Mouse (Mus musculus): Measurements from ENCODE around the gene Vamp2.

Vamp2 gene

DNA sequence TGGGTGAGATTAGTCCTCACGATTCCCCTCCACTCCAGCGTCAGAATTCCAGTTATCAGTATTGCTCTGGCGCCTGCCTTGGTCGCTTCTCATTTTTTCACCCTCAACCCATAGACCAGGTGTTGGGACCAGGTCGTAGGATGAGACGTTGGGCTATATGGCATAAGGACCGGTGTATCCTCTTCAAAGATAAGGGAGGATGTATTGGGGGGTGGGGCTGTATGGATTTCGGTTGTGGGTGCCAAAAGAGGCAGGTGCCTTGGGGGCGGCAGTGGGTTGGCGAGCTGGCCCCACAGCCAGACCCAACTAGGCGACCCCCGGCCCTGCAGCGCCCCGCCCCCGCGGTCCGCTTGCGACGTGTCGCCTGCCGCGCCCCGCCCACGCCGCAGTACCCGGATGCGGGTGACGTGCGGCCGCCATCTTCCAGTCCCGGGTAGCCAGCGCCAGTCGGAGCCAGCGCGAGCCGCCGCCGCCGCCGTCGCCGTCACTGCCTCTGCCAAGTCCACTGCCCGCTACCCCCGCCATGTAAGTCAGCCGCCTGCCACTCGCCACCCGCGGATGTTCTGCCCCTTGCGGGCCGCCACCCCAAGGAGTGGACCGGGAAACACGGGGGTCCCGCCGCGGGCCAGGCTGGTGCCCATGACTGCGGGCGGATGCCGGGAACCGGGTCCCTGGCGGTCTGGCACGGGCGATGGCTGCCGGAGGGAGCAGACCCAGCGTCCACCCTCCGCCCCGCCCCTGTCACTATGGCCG is at the start of gene Vamp2:
TSS of gene Vamp2 (plus strand) at position 388 of the 753 bp plus-strand sequence.
- in situ Hi-C loops (cut with MboI; ENCODE audit: low sequenced_read_pairs): no loop called here

DNA sequence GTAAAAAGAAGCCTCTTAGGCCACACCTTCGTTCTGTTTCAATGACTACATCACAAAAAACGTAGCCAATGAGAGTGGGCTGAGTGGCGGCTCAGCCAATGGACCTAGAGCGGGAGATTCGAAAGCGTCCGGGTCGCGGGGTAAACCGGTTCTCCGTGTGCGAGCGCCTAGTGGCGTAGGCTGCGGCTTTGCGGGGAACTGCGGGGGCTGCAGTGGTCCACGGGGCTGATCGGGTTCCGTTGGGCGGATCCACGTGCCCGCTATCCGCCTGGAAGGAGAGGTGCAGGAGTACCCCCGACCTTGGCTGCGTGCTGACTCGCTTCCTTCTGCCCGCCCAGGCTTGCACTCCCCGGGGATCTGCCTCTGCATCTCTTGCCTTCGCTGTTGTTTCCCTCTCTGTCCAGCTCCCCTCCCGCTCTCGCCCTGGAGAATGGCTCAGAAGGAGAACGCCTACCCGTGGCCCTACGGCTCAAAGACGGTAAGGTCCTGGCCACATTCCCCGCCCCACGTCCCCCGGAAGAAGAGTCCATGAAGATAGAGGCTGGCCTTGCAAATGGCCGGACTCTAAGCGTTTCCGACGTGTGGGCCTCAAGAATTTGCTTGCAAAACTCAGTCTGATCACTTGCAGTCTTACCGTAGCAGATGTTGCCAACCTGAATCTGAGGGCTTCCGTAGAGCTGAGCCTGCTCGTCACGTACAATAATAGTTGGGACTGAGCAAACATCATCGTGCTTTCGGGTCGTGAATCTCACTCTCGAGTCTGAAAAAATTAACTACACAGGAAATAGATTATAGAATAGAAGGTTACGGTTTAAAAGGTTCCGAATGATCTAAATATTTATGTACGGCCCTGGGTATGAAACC is 42.5 kb upstream of the Vamp2 start, which contains the start of gene Aurkb:
TSS of gene Aurkb (plus strand) at position 117 of the 864 bp plus-strand sequence.
- in situ Hi-C loops (cut with MboI; ENCODE audit: low sequenced_read_pairs): no loop called here

DNA sequence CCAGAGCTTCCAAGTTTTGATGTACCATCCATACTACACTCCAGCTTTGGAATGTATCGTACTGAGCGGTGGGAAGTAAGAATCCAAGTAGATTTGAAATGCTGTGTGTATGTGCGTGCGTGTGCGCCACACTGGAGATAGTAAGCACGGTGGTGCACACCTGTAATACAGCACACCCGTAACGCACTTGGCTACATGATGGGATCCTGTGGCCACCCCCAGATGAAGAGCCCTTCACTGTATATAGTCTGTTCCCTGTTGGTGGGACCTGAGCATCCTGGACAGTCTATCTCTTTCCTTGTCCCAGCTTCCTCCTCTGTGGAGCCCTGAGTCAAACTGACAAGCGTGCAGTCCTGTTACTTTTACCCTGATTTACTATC is 41.9 kb upstream of the Vamp2 start:
- in situ Hi-C loops (cut with MboI; ENCODE audit: low sequenced_read_pairs): no loop called here

DNA sequence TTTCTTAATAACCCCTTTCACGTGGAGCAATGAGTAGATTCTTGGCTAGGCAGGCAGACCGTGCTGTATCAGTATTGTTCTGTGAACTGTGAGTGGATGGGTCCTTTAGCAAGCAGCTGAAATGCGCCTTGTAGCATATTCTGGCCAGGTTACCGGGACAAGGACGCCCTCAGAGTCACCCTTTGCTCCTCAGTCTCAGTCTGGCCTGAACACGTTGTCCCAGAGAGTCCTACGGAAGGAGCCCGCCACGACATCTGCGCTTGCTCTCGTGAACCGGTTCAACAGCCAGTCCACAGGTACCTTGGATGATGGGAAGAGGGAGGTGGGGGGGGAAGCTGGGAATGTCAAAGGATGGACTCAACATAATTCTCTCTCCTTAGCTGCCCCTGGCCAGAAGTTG is 40.7 kb upstream of the Vamp2 start:
- in situ Hi-C loops (cut with MboI; ENCODE audit: low sequenced_read_pairs): no loop called here

DNA sequence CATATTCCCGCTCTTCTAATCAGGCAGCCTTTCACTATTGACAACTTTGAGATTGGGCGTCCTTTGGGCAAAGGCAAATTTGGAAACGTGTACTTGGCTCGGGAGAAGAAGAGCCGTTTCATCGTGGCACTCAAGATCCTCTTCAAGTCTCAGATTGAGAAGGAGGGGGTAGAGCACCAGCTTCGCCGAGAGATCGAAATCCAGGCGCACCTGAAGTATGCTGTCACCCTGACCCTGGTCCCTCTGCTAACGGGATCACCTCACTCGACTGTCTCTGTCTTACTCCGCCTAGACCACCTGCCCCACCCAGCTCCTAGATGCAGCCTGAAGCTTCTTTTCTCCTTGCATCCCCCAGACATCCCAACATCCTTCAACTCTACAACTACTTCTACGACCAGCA is 40.1 kb upstream of the Vamp2 start:
- in situ Hi-C loops (cut with MboI; ENCODE audit: low sequenced_read_pairs): no loop called here

DNA sequence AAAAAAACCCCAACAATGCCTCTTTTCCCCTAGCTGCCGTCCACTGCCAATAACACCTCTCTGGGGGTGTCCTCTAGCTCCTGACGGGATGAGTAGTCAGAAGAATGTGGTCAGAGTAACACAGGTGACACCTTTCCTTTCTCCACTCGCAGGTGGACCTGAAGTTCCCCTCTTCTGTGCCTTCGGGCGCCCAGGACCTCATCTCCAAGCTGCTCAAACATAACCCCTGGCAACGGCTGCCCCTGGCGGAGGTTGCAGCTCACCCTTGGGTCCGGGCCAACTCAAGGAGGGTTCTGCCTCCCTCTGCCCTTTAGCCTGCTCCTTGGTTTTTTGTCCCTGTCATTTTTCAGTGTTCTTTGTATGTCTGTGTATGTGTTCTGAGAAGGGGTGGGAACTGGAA is 37.5 kb upstream of the Vamp2 start:
- in situ Hi-C loops (cut with MboI; ENCODE audit: low sequenced_read_pairs): no loop called here

DNA sequence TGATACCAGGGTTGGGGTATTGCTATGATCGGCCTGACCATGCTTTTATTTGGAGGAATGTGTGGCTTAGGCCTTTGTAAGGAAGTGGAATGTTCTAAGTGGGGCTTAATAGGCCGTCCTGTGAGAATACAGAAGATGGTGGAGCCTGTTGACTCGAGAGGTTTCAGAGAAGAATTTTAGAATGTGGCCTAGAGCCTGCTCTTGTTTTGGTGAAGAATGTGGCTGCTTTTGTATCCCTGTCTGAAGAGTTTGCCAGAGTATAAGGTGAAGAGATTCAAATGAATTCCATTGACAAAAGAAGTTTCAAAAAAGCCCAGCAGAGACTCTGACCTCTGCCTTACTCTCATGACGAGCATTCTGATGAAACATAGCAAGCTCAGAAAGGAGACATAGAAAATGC is 36.5 kb upstream of the Vamp2 start:
- in situ Hi-C loops (cut with MboI; ENCODE audit: low sequenced_read_pairs): no loop called here

DNA sequence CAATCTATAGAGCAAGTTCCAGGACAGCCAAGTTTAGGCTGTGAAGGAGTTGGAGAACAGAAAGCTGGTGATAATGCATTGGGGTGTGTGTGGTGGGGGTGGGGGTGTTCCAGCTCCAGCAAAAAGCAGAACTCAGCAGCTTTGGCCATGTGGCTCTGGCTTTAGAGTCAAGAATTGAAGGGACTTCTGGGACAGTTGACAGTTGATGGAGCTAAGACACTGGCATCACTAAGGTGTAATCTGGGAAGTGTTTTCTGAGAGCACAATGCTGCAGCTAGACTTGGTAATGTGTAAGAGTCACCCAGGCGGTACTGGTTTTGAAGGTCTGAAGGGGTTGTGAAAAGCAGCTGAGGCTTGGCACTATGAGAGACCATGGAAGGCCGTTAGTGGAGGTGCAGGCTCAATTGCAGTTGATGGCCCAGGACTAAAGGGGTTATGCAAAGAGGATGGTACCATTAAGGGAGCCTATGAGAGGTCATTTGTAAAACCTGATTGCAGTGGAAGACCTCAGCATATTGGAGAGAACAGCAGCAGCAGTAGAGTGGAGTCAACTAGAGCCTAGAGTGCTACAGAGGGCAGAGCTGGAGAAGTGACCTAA is 35.4 kb upstream of the Vamp2 start:
- in situ Hi-C loops (cut with MboI; ENCODE audit: low sequenced_read_pairs): no loop called here

DNA sequence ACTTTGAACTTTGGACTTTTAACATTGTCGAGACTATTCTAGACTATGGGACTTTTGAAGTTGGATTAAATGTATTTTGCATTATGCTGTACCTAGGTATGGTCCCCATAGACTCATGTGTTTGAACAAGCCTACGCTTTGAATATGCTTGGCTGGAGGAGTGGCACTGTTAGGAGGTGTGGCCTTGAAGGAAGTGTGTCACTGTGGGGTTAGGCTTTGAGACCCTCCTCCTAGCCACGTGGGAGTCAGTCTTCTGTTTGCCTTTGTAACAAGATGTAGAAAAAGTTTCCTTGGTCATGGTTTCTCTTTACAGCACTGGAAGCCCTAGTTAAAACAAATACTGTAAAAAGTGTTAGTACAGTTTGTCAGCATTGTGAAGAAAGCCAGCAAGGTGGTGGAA is 34.4 kb upstream of the Vamp2 start:
- in situ Hi-C loops (cut with MboI; ENCODE audit: low sequenced_read_pairs): no loop called here

DNA sequence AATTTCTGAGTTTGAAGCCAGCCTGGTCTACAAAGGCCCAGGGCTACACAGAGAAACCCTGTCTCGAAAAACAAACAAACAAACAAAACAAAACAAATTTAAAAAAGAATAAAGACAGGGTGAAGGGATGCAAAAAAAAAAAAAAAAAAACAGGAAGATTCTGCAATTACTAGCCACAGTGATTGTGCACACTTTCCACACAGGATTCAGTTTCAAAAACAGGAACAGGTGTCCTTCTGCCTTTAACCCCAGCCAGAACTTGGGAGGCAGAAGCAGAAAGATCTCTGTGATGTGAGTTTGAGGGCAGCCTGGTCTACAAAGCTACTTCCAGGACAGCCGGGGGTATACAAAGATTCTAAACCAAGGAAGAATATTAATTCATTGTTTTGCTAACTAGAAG is 30.0 kb upstream of the Vamp2 start:
- in situ Hi-C loops (cut with MboI; ENCODE audit: low sequenced_read_pairs): no loop called here

DNA sequence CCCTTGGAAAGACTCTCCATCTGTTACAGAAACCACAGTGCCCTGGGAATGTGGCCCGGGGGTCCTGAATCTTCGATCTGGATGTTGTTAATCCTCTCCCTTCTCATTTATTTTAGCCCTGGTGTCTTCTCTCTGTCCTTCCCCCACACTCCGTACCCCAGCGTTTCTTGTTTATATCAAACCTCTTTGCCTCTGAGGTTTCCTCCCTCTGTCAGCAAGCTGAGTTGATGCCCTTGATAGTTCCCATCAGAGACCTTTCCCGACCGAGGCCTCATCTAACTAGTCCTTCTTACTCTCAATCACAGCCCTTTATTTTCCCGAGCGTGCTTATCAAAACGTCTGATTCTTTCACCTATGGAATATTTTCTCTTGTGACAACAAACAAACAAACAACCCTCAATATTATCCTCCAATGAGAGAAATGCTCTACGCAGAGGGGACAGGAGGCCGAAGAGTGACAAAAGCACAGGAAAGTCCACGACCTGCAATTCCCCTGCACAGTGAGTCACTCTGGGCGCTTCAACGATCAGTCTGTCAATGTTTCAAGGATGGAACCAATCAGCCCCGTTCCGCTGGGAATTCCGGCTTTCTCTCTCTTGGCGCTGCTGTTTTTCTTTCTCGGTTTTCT is 29.4 kb upstream of the Vamp2 start:
- in situ Hi-C loops (cut with MboI; ENCODE audit: low sequenced_read_pairs): no loop called here

DNA sequence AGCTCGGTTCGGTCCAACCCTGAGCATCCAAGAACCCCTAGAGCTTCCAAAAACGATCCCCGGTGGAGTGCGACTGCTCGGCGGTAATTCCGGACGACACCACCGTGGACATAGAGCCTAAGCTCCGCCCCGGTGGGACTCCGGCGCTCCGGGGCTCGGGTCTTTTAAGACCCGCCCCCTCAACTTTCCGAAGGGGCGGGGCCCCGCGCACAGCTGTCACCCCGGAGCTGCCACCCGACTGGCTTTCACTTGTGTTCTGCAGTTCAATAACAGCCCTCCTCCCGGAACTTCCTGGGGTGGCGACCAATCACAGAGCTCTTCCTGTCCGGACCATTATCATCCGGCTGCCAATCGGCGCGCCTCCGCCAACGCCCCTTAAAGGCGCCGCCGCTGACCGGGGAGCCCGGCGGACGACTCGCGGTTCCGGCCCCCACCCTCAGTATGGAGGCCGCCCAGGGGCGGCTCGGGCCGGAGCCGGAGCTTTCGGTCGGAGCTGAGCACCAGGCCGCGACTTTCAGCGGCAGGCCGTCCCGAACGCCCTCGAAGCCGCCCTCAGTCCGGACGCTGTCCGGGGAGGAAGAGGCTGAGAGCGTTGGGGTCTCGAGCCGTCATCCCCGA is 28.8 kb upstream of the Vamp2 start, which contains the start of gene Borcs6:
TSS of gene Borcs6 (plus strand) at position 361 of the 618 bp plus-strand sequence.
- in situ Hi-C loops (cut with MboI; ENCODE audit: low sequenced_read_pairs): no loop called here

DNA sequence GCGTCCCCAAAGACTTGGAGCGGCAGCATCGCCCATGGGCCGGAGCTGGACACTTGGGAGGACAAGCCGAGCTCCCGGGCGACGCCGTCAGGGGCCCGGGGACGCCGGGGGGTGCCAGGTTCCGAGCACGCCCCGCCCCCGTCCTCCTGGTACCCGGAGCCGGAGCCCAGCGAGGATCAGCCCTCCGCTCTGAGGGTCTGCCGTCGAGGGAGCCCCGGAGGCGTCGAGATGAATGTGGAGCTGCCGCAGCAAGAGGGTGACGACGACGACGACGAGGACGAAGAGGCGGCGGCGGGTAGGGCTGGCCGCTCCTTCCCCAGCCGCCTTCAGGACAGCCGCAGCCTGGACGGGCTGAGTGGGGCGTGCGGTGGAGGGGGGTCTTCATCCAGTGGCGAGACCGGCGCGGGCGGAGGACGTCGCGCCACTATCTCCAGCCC is 28.3 kb upstream of the Vamp2 start:
- in situ Hi-C loops (cut with MboI; ENCODE audit: low sequenced_read_pairs): no loop called here

DNA sequence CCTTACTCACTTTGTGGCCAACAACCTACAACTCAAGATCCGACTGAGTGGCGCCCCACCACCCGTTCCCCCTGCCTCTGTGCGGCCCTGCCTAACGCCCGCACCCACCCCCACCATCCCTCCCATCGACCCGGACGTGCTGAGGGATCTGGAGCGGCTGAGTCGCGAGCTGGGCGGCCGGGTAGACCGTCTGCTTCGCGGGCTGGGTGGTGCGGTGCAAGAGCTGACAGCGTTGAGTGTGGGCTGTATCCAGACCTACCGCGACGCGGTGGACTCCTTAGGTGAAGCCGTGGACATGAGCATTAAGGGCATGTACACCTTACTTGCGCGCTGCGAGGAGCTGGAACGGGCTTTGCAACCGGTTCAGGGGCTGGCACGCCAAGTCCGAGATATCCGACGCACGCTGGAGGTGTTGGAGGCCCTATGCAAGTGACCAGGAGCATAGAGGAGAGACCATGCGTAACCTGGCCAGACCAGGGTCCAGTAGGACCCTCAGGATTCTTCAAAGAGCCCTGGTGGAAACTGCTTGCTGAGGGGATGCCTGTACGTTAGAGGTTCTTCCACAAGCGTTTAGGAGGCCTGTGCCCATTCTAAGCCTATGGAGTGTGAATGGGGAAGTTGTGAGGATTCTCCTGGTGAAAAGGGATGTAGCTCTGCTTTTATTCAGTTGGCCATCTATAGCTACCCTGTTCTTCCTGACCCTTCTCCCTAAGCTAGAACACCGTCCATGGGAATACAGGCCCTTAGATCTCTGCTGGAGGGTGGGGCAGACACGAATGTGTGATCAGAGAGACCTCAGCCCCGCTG is 27.6 kb upstream of the Vamp2 start:
- in situ Hi-C loops (cut with MboI; ENCODE audit: low sequenced_read_pairs): no loop called here

DNA sequence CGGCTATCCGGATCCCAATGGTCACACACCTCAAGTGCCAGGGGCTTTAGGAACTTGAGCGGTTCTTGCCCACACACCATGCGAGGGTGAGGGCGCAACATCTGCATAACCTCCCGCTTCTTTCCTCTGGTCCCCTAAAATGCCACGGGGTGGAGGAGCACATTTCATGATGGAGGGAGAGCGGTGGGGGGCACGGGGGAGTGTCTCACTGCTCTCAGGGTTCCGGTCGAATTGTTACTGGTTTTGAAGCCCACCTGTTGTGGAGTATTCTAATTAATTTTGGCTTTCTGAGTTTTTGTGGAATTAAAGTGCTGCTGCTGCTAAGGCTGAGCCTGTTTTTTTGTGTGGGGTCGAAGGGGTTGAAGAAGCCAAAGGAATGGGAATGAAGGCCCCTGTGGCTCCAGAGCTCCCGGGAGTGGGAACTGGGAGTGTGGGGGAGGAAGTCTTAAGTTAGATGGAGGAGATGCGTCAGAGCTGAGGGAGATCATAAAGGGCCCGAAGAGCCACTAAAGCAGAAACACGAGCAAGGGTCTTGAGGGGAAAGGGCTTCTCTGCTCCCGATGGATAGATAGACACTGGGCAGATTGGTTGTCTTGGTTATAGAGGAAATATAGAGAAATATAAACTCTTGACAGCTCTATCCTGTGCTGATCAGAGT is 26.9 kb upstream of the Vamp2 start:
- in situ Hi-C loops (cut with MboI; ENCODE audit: low sequenced_read_pairs): no loop called here

DNA sequence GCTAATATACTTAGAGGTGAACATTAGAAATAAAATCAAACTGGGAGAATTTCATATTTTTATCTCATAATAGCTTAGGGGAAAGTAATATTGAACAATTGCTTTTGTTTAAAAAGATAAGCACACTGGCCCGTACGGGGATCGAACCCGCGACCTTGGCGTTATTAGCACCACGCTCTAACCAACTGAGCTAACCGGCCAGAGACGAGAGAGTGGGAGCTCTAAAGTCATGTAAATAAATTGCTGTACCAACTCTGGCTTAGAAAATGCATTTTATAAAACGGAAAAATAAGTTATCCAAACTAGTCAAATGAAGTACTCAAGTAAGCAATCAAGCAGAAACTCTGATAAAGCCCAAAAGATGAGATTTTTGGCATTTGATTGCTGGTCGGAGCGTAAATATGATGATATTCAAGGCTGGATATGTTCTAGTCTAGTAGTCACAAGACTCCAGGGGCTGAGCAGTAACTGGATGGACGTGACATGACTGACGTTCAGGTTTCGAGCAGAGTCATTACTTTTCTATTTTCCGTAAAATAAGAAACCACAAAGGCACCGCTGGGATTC is 26.0 kb upstream of the Vamp2 start:
- in situ Hi-C loops (cut with MboI; ENCODE audit: low sequenced_read_pairs): no loop called here

DNA sequence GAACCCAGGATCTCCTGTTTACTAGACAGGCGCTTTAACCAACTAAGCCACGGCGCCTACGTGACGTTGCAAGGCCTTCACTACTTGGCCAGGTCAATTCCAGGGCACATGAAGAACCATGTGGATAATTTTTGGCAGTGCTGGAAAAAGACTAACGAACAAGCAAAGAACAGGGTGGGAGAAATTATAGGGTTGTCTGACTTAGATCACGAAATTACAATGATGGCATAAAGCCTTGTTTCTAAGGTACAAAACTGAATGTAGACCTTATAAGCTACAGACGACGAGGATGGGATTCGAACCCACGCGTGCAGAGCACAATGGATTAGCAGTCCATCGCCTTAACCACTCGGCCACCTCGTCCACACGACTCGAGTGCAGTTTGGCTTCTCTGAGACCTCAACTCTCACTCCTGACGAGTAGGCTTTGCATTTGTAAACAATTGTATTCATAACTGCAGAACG is 25.5 kb upstream of the Vamp2 start:
- in situ Hi-C loops (cut with MboI; ENCODE audit: low sequenced_read_pairs): no loop called here

DNA sequence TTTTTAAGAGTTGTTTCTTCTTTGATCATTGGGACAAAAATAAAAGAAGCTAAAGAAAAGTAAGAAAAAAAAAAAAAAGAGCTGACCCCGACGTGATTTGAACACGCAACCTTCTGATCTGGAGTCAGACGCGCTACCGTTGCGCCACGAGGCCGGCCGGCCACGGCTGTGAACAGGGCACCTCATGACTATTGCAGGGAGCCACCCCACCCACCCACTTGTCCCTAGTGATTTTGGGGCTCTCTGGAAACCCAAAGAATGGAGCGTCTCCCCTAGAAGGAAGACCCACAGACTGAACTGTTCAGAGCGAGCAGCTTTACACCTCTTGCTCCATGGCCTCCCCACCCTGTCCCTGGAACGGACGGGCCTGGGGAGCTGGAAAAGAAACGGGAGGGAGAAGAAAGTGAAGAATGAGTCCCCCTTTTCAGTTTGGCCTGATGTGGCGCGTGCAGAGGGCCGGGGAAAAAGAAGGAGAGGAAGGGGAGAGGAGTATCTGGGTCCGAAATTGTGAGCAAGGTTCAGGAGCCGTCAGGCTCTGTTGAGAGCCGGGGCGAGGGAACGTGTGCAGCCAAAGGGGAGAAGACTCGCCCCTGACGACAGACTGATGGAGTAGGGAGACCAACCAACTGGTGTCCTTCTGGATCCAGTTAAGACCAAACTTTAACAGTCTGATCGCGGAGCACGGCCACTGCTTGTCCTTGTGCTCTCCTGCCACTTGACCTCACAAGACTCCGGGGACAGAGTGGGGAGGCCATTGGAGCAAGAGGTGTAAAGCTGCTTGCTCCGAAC is 24.7 kb upstream of the Vamp2 start:
- in situ Hi-C loops (cut with MboI; ENCODE audit: low sequenced_read_pairs): no loop called here

Data from CH12F3 (cell line).